Comparison of ENCODE assay signal across 9 mouse cellular contexts in genomic region chr5:121627871-121628270, GRCm38 (mm10). TPM values are rescaled to one million over a fixed set of nuclear protein-coding genes. Genes with fewer than 3 reads are reported as not detected.
DNase-seq lines count a peak whose midpoint lies in the region; ATAC-seq and TF ChIP-seq lines count a peak whose summit lies in the region.
"Had no signal": no experiment of that assay in that cellular context is flagged by ENCODE, and none has a peak within 500 bp of the region (broad histone marks: within the 10 kb centered on the region; RNA-seq: fewer than 3 reads in every experiment).

No protein-coding gene starts in this region.

- H3K27me3 ChIP-seq in forebrain, postnatal 0 days (ENCODE audit: insufficient read depth, low read length), result no peaks in the 10 kb centered on the region
- no peaks in the 10 kb centered on the region for H3K27me3 ChIP-seq in forebrain, embryonic 13.5 days
- no peaks in the 10 kb centered on the region for H3K27me3 ChIP-seq in splenic B cell, adult 2 months (ENCODE audit: control insufficient read depth, insufficient read depth, low read length, poor library complexity, severe bottlenecking)
- H3K27me3 ChIP-seq: midbrain, embryonic 12.5 days had no signal

- H3K27ac ChIP-seq in forebrain, postnatal 0 days (ENCODE audit: low read depth, low read length), result no peak overlapping the region
- no peak overlapping the region for H3K27ac ChIP-seq in forebrain, embryonic 13.5 days
- H3K27ac ChIP-seq: midbrain, embryonic 12.5 days had no signal

- no peaks in the 10 kb centered on the region for H3K36me3 ChIP-seq in forebrain, postnatal 0 days (ENCODE audit: insufficient read depth)
- no peaks in the 10 kb centered on the region for H3K36me3 ChIP-seq in forebrain, embryonic 13.5 days (ENCODE audit: poor library complexity, severe bottlenecking)
- no peaks in the 10 kb centered on the region; the same call in 1 of the 2 replicates for H3K36me3 ChIP-seq in splenic B cell, adult 2 months (ENCODE audit: control insufficient read depth, insufficient read depth, low read length, poor library complexity, severe bottlenecking)
- H3K36me3 ChIP-seq: midbrain, embryonic 12.5 days had no signal

- H3K4me3 ChIP-seq in forebrain, postnatal 0 days (ENCODE audit: low read depth, low read length), result no peak overlapping the region
- H3K4me3 ChIP-seq in forebrain, embryonic 13.5 days, result no peak overlapping the region
- H3K4me3 ChIP-seq: midbrain, embryonic 12.5 days had no signal

- DNase-seq in forebrain, postnatal 0 days, result peak; percentile 59
- DNase-seq in MEL-GATA-1-ER (ENCODE audit: extremely low read depth, low read depth), result peak; percentile 49
- DNase-seq in cerebellum, adult 8-10 months, result peak; percentile 68
- peak; percentile 40 for DNase-seq in gastrocnemius, postnatal 25 days
- peak; percentile 52 to 83 for DNase-seq in layer of hippocampus, postnatal 25 days (ENCODE audit: extremely low spot score in 1 of 2, low spot score in 1 of 2)
- peak; percentile 80 for DNase-seq in splenic B cell, adult 2 months (ENCODE audit: low read depth, low spot score)

- H3K4me2 ChIP-seq in forebrain, postnatal 0 days (ENCODE audit: low read depth), result no peak overlapping the region
- H3K4me2 ChIP-seq in forebrain, embryonic 13.5 days, result no peak overlapping the region
- H3K4me2 ChIP-seq: midbrain, embryonic 12.5 days had no signal

- H3K9me3 ChIP-seq in forebrain, postnatal 0 days (ENCODE audit: low read length), result no peaks in the 10 kb centered on the region
- H3K9me3 ChIP-seq in forebrain, embryonic 13.5 days (replicated peaks), result no peaks in the 10 kb centered on the region
- H3K9me3 ChIP-seq: midbrain, embryonic 12.5 days had no signal

- H3K9ac ChIP-seq in forebrain, postnatal 0 days, result no peak overlapping the region
- no peak overlapping the region for H3K9ac ChIP-seq in forebrain, embryonic 13.5 days
- H3K9ac ChIP-seq: midbrain, embryonic 12.5 days had no signal

- peak; percentile 78 for TF ChIP-seq CTCF in forebrain, postnatal 0 days (IDR thresholded peaks at IDR 0.05; ENCODE audit: low read depth)

- H3K4me1 ChIP-seq in forebrain, postnatal 0 days (ENCODE audit: insufficient read depth), result no peaks in the 10 kb centered on the region
- no peaks in the 10 kb centered on the region for H3K4me1 ChIP-seq in forebrain, embryonic 13.5 days

- WGBS in forebrain, postnatal 0 days, result 0% methylated on average over 1 of the region's 1 CpGs
- 0% methylated on average over 1 of the region's 1 CpGs for WGBS in forebrain, embryonic 13.5 days

- no peak for ATAC-seq in forebrain, postnatal 0 days
- ATAC-seq in forebrain, embryonic 13.5 days, result no peak
- ATAC-seq in megakaryocyte-erythroid progenitor cell, adult 5-6 weeks (replicated peaks; ENCODE audit: low FRiP score, low TSS enrichment, poor library complexity, severe bottlenecking), result peak; percentile 60; the same call in 1 of the 2 replicates

RNA-seq across cellular contexts. Expression of gene Acad12, which starts 9.1 kb away (rescaled TPM):
- total RNA-seq in forebrain, postnatal 0 days (2014; rRNA removed), result 1.4 and 2.1 TPM in 2 replicates
- 0.96 and 1.2 TPM in 2 replicates for polyA plus RNA-seq in forebrain, postnatal 0 days (2015; fragmentation: Nextera tagmentation; extraction: Ambion mirVana)
- polyA plus RNA-seq in forebrain, embryonic 13.5 days (2015; fragmentation: Nextera tagmentation; extraction: Ambion mirVana), result 1.0 TPM in 2 replicates
- 10 to 100 TPM; 22.2 to 22.3 TPM for total RNA-seq in gastrocnemius, postnatal 25 days (2021)
- total RNA-seq in layer of hippocampus, postnatal 25 days (2021), result 1 to 10 TPM; 6.0 to 7.6 TPM
- 1.8 and 2.4 TPM in 2 replicates for total RNA-seq in megakaryocyte-erythroid progenitor cell, adult 5-6 weeks (2014; fragmentation: Nextera tagmentation)
- 0.38 and 2.6 TPM in 2 replicates for total RNA-seq in megakaryocyte-erythroid progenitor cell, adult 5-6 weeks (2017)

RNA-seq across cellular contexts. Expression of gene Acad10, which starts 32.4 kb away (rescaled TPM):
- total RNA-seq in forebrain, postnatal 0 days (2014; rRNA removed), result 2.7 and 3.0 TPM in 2 replicates
- polyA plus RNA-seq in forebrain, postnatal 0 days (2015; fragmentation: Nextera tagmentation; extraction: Ambion mirVana), result 0.59 and 1.1 TPM in 2 replicates
- polyA plus RNA-seq in forebrain, embryonic 13.5 days (2015; fragmentation: Nextera tagmentation; extraction: Ambion mirVana), result 0.87 and 1.8 TPM in 2 replicates
- 1 to 10 TPM; 7.3 to 9.3 TPM for total RNA-seq in gastrocnemius, postnatal 25 days (2021)
- 1 to 10 TPM; 3.1 to 3.9 TPM for total RNA-seq in layer of hippocampus, postnatal 25 days (2021)
- total RNA-seq in megakaryocyte-erythroid progenitor cell, adult 5-6 weeks (2014; fragmentation: Nextera tagmentation), result 6.2 and 14.2 TPM in 2 replicates
- 1.4 and 6.3 TPM in 2 replicates for total RNA-seq in megakaryocyte-erythroid progenitor cell, adult 5-6 weeks (2017)

RNA-seq across cellular contexts. Expression of gene Brap, which starts 32.5 kb away (rescaled TPM):
- 51.5 and 56.0 TPM in 2 replicates for total RNA-seq in forebrain, postnatal 0 days (2014; rRNA removed)
- 42.7 and 46.6 TPM in 2 replicates for polyA plus RNA-seq in forebrain, postnatal 0 days (2015; fragmentation: Nextera tagmentation; extraction: Ambion mirVana)
- 40.9 and 42.7 TPM in 2 replicates for polyA plus RNA-seq in forebrain, embryonic 13.5 days (2015; fragmentation: Nextera tagmentation; extraction: Ambion mirVana)
- 10 to 100 TPM; 27.3 to 30.2 TPM for total RNA-seq in gastrocnemius, postnatal 25 days (2021)
- total RNA-seq in layer of hippocampus, postnatal 25 days (2021), result 10 to 100 TPM; 63.2 to 63.6 TPM
- 26.8 and 41.9 TPM in 2 replicates for total RNA-seq in megakaryocyte-erythroid progenitor cell, adult 5-6 weeks (2014; fragmentation: Nextera tagmentation)
- 57.6 and 62.5 TPM in 2 replicates for total RNA-seq in megakaryocyte-erythroid progenitor cell, adult 5-6 weeks (2017)

RNA-seq across cellular contexts. Expression of gene Aldh2, which starts 34.2 kb away (rescaled TPM):
- 68.1 and 77.2 TPM in 2 replicates for total RNA-seq in forebrain, postnatal 0 days (2014; rRNA removed)
- 89.0 and 115 TPM in 2 replicates for polyA plus RNA-seq in forebrain, postnatal 0 days (2015; fragmentation: Nextera tagmentation; extraction: Ambion mirVana)
- polyA plus RNA-seq in forebrain, embryonic 13.5 days (2015; fragmentation: Nextera tagmentation; extraction: Ambion mirVana), result 80.8 and 98.1 TPM in 2 replicates
- 100 to 1,000 TPM; 154 to 157 TPM for total RNA-seq in gastrocnemius, postnatal 25 days (2021)
- total RNA-seq in layer of hippocampus, postnatal 25 days (2021), result 100 to 1,000 TPM; 110 to 124 TPM
- total RNA-seq in megakaryocyte-erythroid progenitor cell, adult 5-6 weeks (2014; fragmentation: Nextera tagmentation), result 98.2 and 116 TPM in 2 replicates
- total RNA-seq in megakaryocyte-erythroid progenitor cell, adult 5-6 weeks (2017), result 189 and 268 TPM in 2 replicates
